Mouse (Mus musculus) lung, adult 2 months (tissue): ENCODE results near the gene Mrps14. TPM values are rescaled to one million over a fixed set of nuclear protein-coding genes. Genes with fewer than 3 reads are reported as not detected.

Source experiments
- DNase-seq: peaks from one replicate; pipeline ENCODE4 v3.0.0; 2022
- H3K4me1 ChIP-seq: fragments of 200-500 bp; 2 replicates; pipeline ENCODE4 v1.6.1; 2011; ENCODE audit warnings: low read length; ENCODE audit not compliant: control insufficient read depth, insufficient read depth
- H3K4me3 ChIP-seq: fragments of 200-500 bp; replicated peaks from 2 replicates; pipeline ENCODE3; 2011; ENCODE audit warnings: low read depth, mild to moderate bottlenecking, control low read depth, low read length; ENCODE audit errors: extremely low read depth
- CTCF ChIP-seq: fragments of 200-500 bp; IDR thresholded peaks from 2 replicates; pipeline ENCODE4 v1.5.1; 2011; ENCODE audit warnings: mild to moderate bottlenecking, low read length, control low read depth; ENCODE audit not compliant: insufficient read depth
- POLR2A ChIP-seq: fragments of 200-500 bp; IDR thresholded peaks from 2 replicates; pipeline ENCODE4 v1.6.1; 2011; ENCODE audit warnings: low read depth, mild to moderate bottlenecking, control low read depth, low read length, borderline replicate concordance; ENCODE audit errors: extremely low read depth
- WGBS: fragments of 180-500 bp; shearing (Covaris S2); methylation state at CpG from one replicate; pipeline ENCODE4 v1.1.7; 2018; 5-methylcytosine and 5-hydroxymethylcytosine counted together
- polyA plus RNA-seq: library from polyadenylated mRNA; depleted of rRNA; stranded (reverse); fragments of >200 nt; gene quantifications from 2 replicates; pipeline ENCODE4 v1.2.3, GENCODE M21; 2012; rRNA removed

The Mrps14 gene
- 11.8 and 18.0 TPM in 2 replicates for polyA plus RNA-seq

- Histone ChIP-seq H3K4me1 (no peaks in the 10 kb centered on the region; the same call in 1 of the 2 replicates), H3K4me3 (peak within 1 kb of the TSS; percentile 82)
- DNase-seq: peak; percentile 98
- WGBS: 6% methylated on average over 31 of the region's 31 CpGs
- TF ChIP-seq POLR2A (peak; percentile 74; the same call in 1 of the 2 replicates), CTCF (peak; percentile 76)
These were observed at the start of gene Mrps14 for GRCm38 (mm10) chr1:160194529-160195336. Gene Mrps14, plus strand, starts transcription at chr1:160195215.

GRCm38 (mm10) chr1:160145606-160146005 is 49.4 kb upstream of the Mrps14 start:
- Histone ChIP-seq H3K4me1 (no peaks in the 10 kb centered on the region), H3K4me3 (no peak overlapping the region)
- DNase-seq: no peak
- 59% methylated on average over 3 of the region's 3 CpGs for WGBS
- TF ChIP-seq CTCF (no peak), POLR2A (no peak)

- no peaks in the 10 kb centered on the region for H3K4me1 ChIP-seq
- no peak for TF ChIP-seq POLR2A
- TF ChIP-seq CTCF: no peak
- no peak for DNase-seq
- H3K4me3 ChIP-seq: no peak overlapping the region
- WGBS: 71% methylated on average over 7 of the region's 7 CpGs
These were observed 47.7 kb upstream of the Mrps14 start for GRCm38 (mm10) chr1:160147274-160147673.

GRCm38 (mm10) chr1:160149291-160149906 is 45.6 kb upstream of the Mrps14 start:
- 57% methylated on average over 11 of the region's 11 CpGs for WGBS
- TF ChIP-seq POLR2A (no peak), CTCF (no peak)
- H3K4me3 ChIP-seq: no peak overlapping the region
- H3K4me1 ChIP-seq: no peaks in the 10 kb centered on the region
- DNase-seq: no peak

GRCm38 (mm10) chr1:160150726-160151125 is 44.3 kb upstream of the Mrps14 start:
- TF ChIP-seq CTCF (no peak), POLR2A (no peak)
- H3K4me1 ChIP-seq: no peaks in the 10 kb centered on the region
- H3K4me3 ChIP-seq: no peak overlapping the region
- no peak for DNase-seq
- 56% methylated on average over 3 of the region's 3 CpGs for WGBS

- no peak for TF ChIP-seq POLR2A
- TF ChIP-seq CTCF: no peak
- Histone ChIP-seq H3K4me3 (no peak within 1 kb of the TSS), H3K4me1 (no peaks in the 10 kb centered on the region)
- DNase-seq: no peak
- 33% methylated on average over 8 of the region's 8 CpGs for WGBS
These were observed 41.5 kb upstream of the Mrps14 start, which contains the start of gene Tnn for GRCm38 (mm10) chr1:160153480-160153879. Gene Tnn, minus strand, starts transcription at chr1:160153580.

- Histone ChIP-seq H3K4me1 (no peaks in the 10 kb centered on the region), H3K4me3 (no peak overlapping the region)
- WGBS: 90% methylated on average over 2 of the region's 2 CpGs
- TF ChIP-seq POLR2A (no peak), CTCF (no peak)
- no peak for DNase-seq
These were observed 36.8 kb upstream of the Mrps14 start for GRCm38 (mm10) chr1:160158190-160158589.

GRCm38 (mm10) chr1:160166600-160166999 is 28.4 kb upstream of the Mrps14 start:
- Histone ChIP-seq H3K4me3 (no peak overlapping the region), H3K4me1 (no peaks in the 10 kb centered on the region)
- DNase-seq: no peak
- WGBS: 74% methylated on average over 4 of the region's 5 CpGs
- no peak for TF ChIP-seq CTCF
- no peak for TF ChIP-seq POLR2A

GRCm38 (mm10) chr1:160176903-160177302 is 18.1 kb upstream of the Mrps14 start:
- DNase-seq: no peak
- H3K4me3 ChIP-seq: no peak overlapping the region
- WGBS: 81% methylated on average over 8 of the region's 8 CpGs
- no peak for TF ChIP-seq CTCF
- TF ChIP-seq POLR2A: no peak
- peaks cover 8% of the 10 kb centered on the region for H3K4me1 ChIP-seq

GRCm38 (mm10) chr1:160181216-160181615 is 13.8 kb upstream of the Mrps14 start:
- H3K4me1 ChIP-seq: peaks cover 8% of the 10 kb centered on the region
- H3K4me3 ChIP-seq: no peak overlapping the region
- TF ChIP-seq CTCF (no peak), POLR2A (no peak)
- no peak for DNase-seq
- WGBS: 55% methylated on average over 4 of the region's 4 CpGs
